Mouse (Mus musculus): ENCODE results near the gene Sorbs2.
A peak's percentile ranks its signal among the peaks of the same experiment; 100 is the strongest.

The Sorbs2 gene

GRCm38 (mm10) chr8:45507634-45508321, at the start of gene Sorbs2:
TSS of gene Sorbs2 (plus strand) at chr8:45507788.
- DNase-seq (ENCODE audit: inconsistent age in 2 of 2, low spot score in 1 of 2): peak in 1 of 2 experiments; percentile 57

- peak in 1 of 2 experiments; percentile 21 for DNase-seq (ENCODE audit: inconsistent age in 2 of 2, low spot score in 1 of 2)
Observed at GRCm38 (mm10) chr8:45457874-45458273, 49.7 kb upstream of the Sorbs2 start.

GRCm38 (mm10) chr8:45469006-45469405, 38.6 kb upstream of the Sorbs2 start:
- DNase-seq (ENCODE audit: inconsistent age in 2 of 2, low spot score in 1 of 2): no peak

GRCm38 (mm10) chr8:45469507-45470178, 37.9 kb upstream of the Sorbs2 start:
- DNase-seq (ENCODE audit: inconsistent age in 2 of 2, low spot score in 1 of 2): peak; percentile 83 to 94

GRCm38 (mm10) chr8:45480886-45481285, 26.7 kb upstream of the Sorbs2 start:
- peak; percentile 58 to 77 for DNase-seq (ENCODE audit: inconsistent age in 2 of 2, low spot score in 1 of 2)

GRCm38 (mm10) chr8:45486281-45486680, 21.3 kb upstream of the Sorbs2 start:
- no peak for DNase-seq (ENCODE audit: inconsistent age in 2 of 2, low spot score in 1 of 2)

GRCm38 (mm10) chr8:45503971-45504370, 3.6 kb upstream of the Sorbs2 start:
- DNase-seq (ENCODE audit: inconsistent age in 2 of 2, low spot score in 1 of 2): peak; percentile 52 to 65

- DNase-seq (ENCODE audit: inconsistent age in 2 of 2, low spot score in 1 of 2): no peak
Observed at GRCm38 (mm10) chr8:45506376-45506775, 1.2 kb upstream of the Sorbs2 start.

- no peak for DNase-seq (ENCODE audit: inconsistent age in 2 of 2, low spot score in 1 of 2)
Observed at GRCm38 (mm10) chr8:45507277-45507633, 333 bp upstream of the Sorbs2 start.

- no peak for DNase-seq (ENCODE audit: inconsistent age in 2 of 2, low spot score in 1 of 2)
Observed at GRCm38 (mm10) chr8:45508521-45509104, 1.0 kb downstream of the Sorbs2 start.

- DNase-seq (ENCODE audit: inconsistent age in 2 of 2, low spot score in 1 of 2): no peak
Observed at GRCm38 (mm10) chr8:45512369-45512768, 4.8 kb downstream of the Sorbs2 start.

- peak in 1 of 2 experiments; percentile 34 for DNase-seq (ENCODE audit: inconsistent age in 2 of 2, low spot score in 1 of 2)
Observed at GRCm38 (mm10) chr8:45521595-45521994, 14.0 kb downstream of the Sorbs2 start.

GRCm38 (mm10) chr8:45527708-45528107, 20.1 kb downstream of the Sorbs2 start:
- no peak for DNase-seq (ENCODE audit: inconsistent age in 2 of 2, low spot score in 1 of 2)

- DNase-seq (ENCODE audit: inconsistent age in 2 of 2, low spot score in 1 of 2): peak in 1 of 2 experiments; percentile 39
Observed at GRCm38 (mm10) chr8:45528890-45529289, 21.3 kb downstream of the Sorbs2 start.

GRCm38 (mm10) chr8:45536578-45536977, 29.0 kb downstream of the Sorbs2 start:
- no peak for DNase-seq (ENCODE audit: inconsistent age in 2 of 2, low spot score in 1 of 2)

GRCm38 (mm10) chr8:45540513-45540912, 32.9 kb downstream of the Sorbs2 start:
- DNase-seq (ENCODE audit: inconsistent age in 2 of 2, low spot score in 1 of 2): peak; percentile 22 to 76

- no peak for DNase-seq (ENCODE audit: inconsistent age in 2 of 2, low spot score in 1 of 2)
Observed at GRCm38 (mm10) chr8:45552175-45552574, 44.6 kb downstream of the Sorbs2 start.

- DNase-seq (ENCODE audit: inconsistent age in 2 of 2, low spot score in 1 of 2): peak; percentile 44 to 79
Observed at GRCm38 (mm10) chr8:45554627-45555026, 47.0 kb downstream of the Sorbs2 start.

- DNase-seq (ENCODE audit: inconsistent age in 2 of 2, low spot score in 1 of 2): no peak
Observed at GRCm38 (mm10) chr8:45557936-45558335, 50.3 kb downstream of the Sorbs2 start.

- no peak for DNase-seq (ENCODE audit: inconsistent age in 2 of 2, low spot score in 1 of 2)
Observed at GRCm38 (mm10) chr8:45558426-45558825, 50.8 kb downstream of the Sorbs2 start.

GRCm38 (mm10) chr8:45559176-45559820, 51.7 kb downstream of the Sorbs2 start:
- DNase-seq (ENCODE audit: inconsistent age in 2 of 2, low spot score in 1 of 2): no peak

GRCm38 (mm10) chr8:45565189-45565588, 57.6 kb downstream of the Sorbs2 start:
- DNase-seq (ENCODE audit: inconsistent age in 2 of 2, low spot score in 1 of 2): no peak

Data from adrenal gland, adult (tissue).